Mouse (Mus musculus): ENCODE measurements around the gene Pdgfa. TPM values are rescaled to one million over a fixed set of nuclear protein-coding genes. Genes with fewer than 3 reads are reported as not detected.

Gene Pdgfa
- polyA plus RNA-seq, 2 experiments: 34.0 to 83.4 TPM

- WGBS: 2% methylated on average over 17 of the region's 127 CpGs
- H3K4me3 ChIP-seq (replicated peaks; ENCODE audit: low read length): peak overlapping the region; percentile 73
- H3K9me3 ChIP-seq (ENCODE audit: control insufficient read depth, low read length): no peaks in the 10 kb centered on the region
- TF ChIP-seq POLR2A (IDR thresholded peaks at IDR 0.05; ENCODE audit: borderline replicate concordance, extremely low read depth, insufficient read depth, insufficient read length): no peak
- DNase-seq (ENCODE audit: low spot score) (peak; percentile 72), ATAC-seq (ENCODE audit: low FRiP score, low read depth) (peak; percentile 38)
- H3K4me2 ChIP-seq (replicated peaks; ENCODE audit: low read depth, low read length, severe bottlenecking): peak overlapping the region; percentile 93
- H3K36me3 ChIP-seq (ENCODE audit: control insufficient read depth, insufficient read depth, low read length): no peaks in the 10 kb centered on the region
- H3K9ac ChIP-seq (ENCODE audit: low read depth, low read length, severe bottlenecking): peak overlapping the region; percentile 71
- H3K27me3 ChIP-seq (ENCODE audit: control insufficient read depth, insufficient read depth, low read length): peaks cover 71% of the 10 kb centered on the region
- peaks cover 48% of the 10 kb centered on the region for H3K4me1 ChIP-seq (ENCODE audit: control insufficient read depth, insufficient read depth, low read length)
- peak overlapping the region; percentile 76 for H3K27ac ChIP-seq (replicated peaks; ENCODE audit: low read depth, low read length)
Observed at GRCm38 (mm10) chr5:138994786-138995720, 2.1 kb downstream of the Pdgfa start.

- ATAC-seq (ENCODE audit: low FRiP score, low read depth): 0 out of 2 replicates have a peak, but pooled peaks have one; percentile 8
Observed at GRCm38 (mm10) chr5:138994108-138994785, 2.9 kb downstream of the Pdgfa start.

GRCm38 (mm10) chr5:138993371-138994107, 3.6 kb downstream of the Pdgfa start:
- H3K27me3 ChIP-seq (ENCODE audit: control insufficient read depth, insufficient read depth, low read length): peaks cover 59% of the 10 kb centered on the region
- H3K4me1 ChIP-seq (ENCODE audit: control insufficient read depth, insufficient read depth, low read length): peaks cover 51% of the 10 kb centered on the region
- H3K4me2 ChIP-seq (replicated peaks; ENCODE audit: low read depth, low read length, severe bottlenecking): peak overlapping the region; percentile 93
- 2% methylated on average over 40 of the region's 40 CpGs for WGBS
- TF ChIP-seq POLR2A (IDR thresholded peaks at IDR 0.05; ENCODE audit: borderline replicate concordance, extremely low read depth, insufficient read depth, insufficient read length): no peak
- DNase-seq (ENCODE audit: low spot score): peak; percentile 31
- peak overlapping the region; percentile 73 for H3K4me3 ChIP-seq (replicated peaks; ENCODE audit: low read length)
- H3K36me3 ChIP-seq (ENCODE audit: control insufficient read depth, insufficient read depth, low read length): no peaks in the 10 kb centered on the region; the same call in 1 of the 2 replicates
- ATAC-seq (ENCODE audit: low FRiP score, low read depth): no peak
- peak overlapping the region; percentile 71 for H3K9ac ChIP-seq (ENCODE audit: low read depth, low read length, severe bottlenecking)
- no peak overlapping the region for H3K27ac ChIP-seq (replicated peaks; ENCODE audit: low read depth, low read length)
- no peaks in the 10 kb centered on the region for H3K9me3 ChIP-seq (ENCODE audit: control insufficient read depth, low read length)

More at GRCm38 (mm10) chr5:138994108-138994785, 2.9 kb downstream of the Pdgfa start:
- TF ChIP-seq POLR2A (IDR thresholded peaks at IDR 0.05; ENCODE audit: borderline replicate concordance, extremely low read depth, insufficient read depth, insufficient read length): no peak
- Histone ChIP-seq H3K27ac (replicated peaks; ENCODE audit: low read depth, low read length) (peak overlapping the region; percentile 76; the same call in 1 of the 2 replicates), H3K4me3 (replicated peaks; ENCODE audit: low read length) (peak overlapping the region; percentile 73), H3K4me2 (replicated peaks; ENCODE audit: low read depth, low read length, severe bottlenecking) (peak overlapping the region; percentile 93), H3K9me3 (ENCODE audit: control insufficient read depth, low read length) (no peaks in the 10 kb centered on the region), H3K27me3 (ENCODE audit: control insufficient read depth, insufficient read depth, low read length) (peaks cover 67% of the 10 kb centered on the region), H3K9ac (ENCODE audit: low read depth, low read length, severe bottlenecking) (peak overlapping the region; percentile 71), H3K4me1 (ENCODE audit: control insufficient read depth, insufficient read depth, low read length) (peaks cover 49% of the 10 kb centered on the region), H3K36me3 (ENCODE audit: control insufficient read depth, insufficient read depth, low read length) (no peaks in the 10 kb centered on the region; the same call in 1 of the 2 replicates)
- DNase-seq (ENCODE audit: low spot score): peak; percentile 13
- WGBS: under 1% methylated on average over 37 of the region's 48 CpGs

GRCm38 (mm10) chr5:138992611-138993370, 4.4 kb downstream of the Pdgfa start:
- no peak for TF ChIP-seq POLR2A (IDR thresholded peaks at IDR 0.05; ENCODE audit: borderline replicate concordance, extremely low read depth, insufficient read depth, insufficient read length)
- DNase-seq (ENCODE audit: low spot score) (no peak), ATAC-seq (ENCODE audit: low FRiP score, low read depth) (no peak)
- Histone ChIP-seq H3K9me3 (ENCODE audit: control insufficient read depth, low read length) (no peaks in the 10 kb centered on the region), H3K4me2 (replicated peaks; ENCODE audit: low read depth, low read length, severe bottlenecking) (peak overlapping the region; percentile 93), H3K9ac (ENCODE audit: low read depth, low read length, severe bottlenecking) (peak overlapping the region; percentile 51), H3K4me1 (ENCODE audit: control insufficient read depth, insufficient read depth, low read length) (peaks cover 48% of the 10 kb centered on the region), H3K36me3 (ENCODE audit: control insufficient read depth, insufficient read depth, low read length) (peaks cover 2% of the 10 kb centered on the region; the same call in 1 of the 2 replicates), H3K27me3 (ENCODE audit: control insufficient read depth, insufficient read depth, low read length) (peaks cover 52% of the 10 kb centered on the region), H3K27ac (replicated peaks; ENCODE audit: low read depth, low read length) (no peak overlapping the region), H3K4me3 (replicated peaks; ENCODE audit: low read length) (peak overlapping the region; percentile 73)
- 2% methylated on average over 57 of the region's 59 CpGs for WGBS
